Mouse (Mus musculus): ENCODE results near the gene Iqschfp. TPM values are rescaled to one million over a fixed set of nuclear protein-coding genes. Genes with fewer than 3 reads are reported as not detected.
A peak's percentile ranks its signal among the peaks of the same experiment; 100 is the strongest.

Iqschfp gene
- polyA plus RNA-seq (2014; fragmentation: Nextera tagmentation; extraction: Ambion mirVana) = 4.9 and 7.6 TPM in 2 replicates

- 18% methylated on average over 15 of the region's 15 CpGs for WGBS
- DNase-seq = peak; percentile 72
- no peaks in the 10 kb centered on the region for H3K9me3 ChIP-seq (ENCODE audit: control insufficient read depth, low read length)
- H3K27ac ChIP-seq (replicated peaks; ENCODE audit: low read depth, low read length) = peak within 1 kb of the TSS; percentile 55
- peak within 1 kb of the TSS; percentile 39 for H3K4me2 ChIP-seq (ENCODE audit: low read length)
- no peaks in the 10 kb centered on the region for H3K27me3 ChIP-seq (ENCODE audit: control insufficient read depth, insufficient read depth, low read length)
- H3K36me3 ChIP-seq (ENCODE audit: control insufficient read depth, insufficient read depth, low read length) = no peaks in the 10 kb centered on the region
- H3K4me1 ChIP-seq (ENCODE audit: control insufficient read depth, insufficient read depth, low read length) = peaks cover 9% of the 10 kb centered on the region
- peak within 1 kb of the TSS; percentile 2; the same call in 1 of the 2 replicates for H3K9ac ChIP-seq (replicated peaks; ENCODE audit: low read length)
- no peak; the same call in 1 of the 2 replicates for ATAC-seq (ENCODE audit: low FRiP score, low TSS enrichment)
- H3K4me3 ChIP-seq (replicated peaks; ENCODE audit: low read depth, low read length) = peak within 1 kb of the TSS; percentile 7
Measured at GRCm38 (mm10) chr3:67892026-67892705, at the start of gene Iqschfp, which contains the start of gene Iqcj. Gene Iqschfp (plus strand): TSS chr3:67892232. Gene Iqcj (plus strand): TSS chr3:67892220.

DNA sequence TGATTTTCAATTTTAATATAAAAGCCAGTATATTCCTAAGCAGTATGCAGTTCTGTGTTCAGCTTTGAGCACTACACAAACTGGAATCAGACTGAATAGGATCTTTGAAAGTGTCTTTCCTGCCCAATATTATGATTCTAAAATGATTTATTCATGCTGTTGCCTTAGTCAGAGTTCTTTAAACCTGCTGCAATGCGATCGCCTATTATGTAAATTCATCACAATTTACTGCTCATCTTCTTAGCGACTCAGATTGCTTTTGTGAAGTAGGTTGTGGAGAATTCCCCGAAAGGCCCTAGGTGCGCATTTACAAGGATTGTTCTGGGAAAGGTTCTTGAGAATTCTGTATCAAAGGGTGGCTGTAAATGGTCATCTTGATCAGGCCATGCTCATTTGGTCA, 39.6 kb upstream of the Iqschfp start:
- DNase-seq = no peak
- no peak overlapping the region for H3K4me3 ChIP-seq (replicated peaks; ENCODE audit: low read depth, low read length)
- ATAC-seq (ENCODE audit: low FRiP score, low TSS enrichment) = no peak

DNA sequence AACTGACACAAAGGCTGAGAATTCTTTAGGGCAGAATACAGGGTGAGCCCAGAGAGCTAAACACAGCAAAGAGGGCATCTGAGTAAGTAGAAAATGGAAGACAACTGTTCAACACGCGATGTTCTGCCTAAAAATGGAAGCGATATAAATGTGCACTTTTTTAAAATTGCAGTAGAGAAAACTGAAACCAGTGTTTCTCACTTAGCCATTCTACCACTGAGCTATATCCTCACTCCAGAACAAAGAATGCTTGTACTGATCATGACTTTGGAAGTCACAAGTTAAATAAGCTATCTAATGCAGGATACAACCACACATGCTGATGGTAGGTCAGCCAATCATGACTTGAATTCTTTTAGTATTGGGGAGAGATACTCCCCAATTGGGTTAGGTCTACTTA, 30.5 kb upstream of the Iqschfp start:
- Histone ChIP-seq H3K27ac (replicated peaks; ENCODE audit: low read depth, low read length) (no peak overlapping the region), H3K4me1 (ENCODE audit: control insufficient read depth, insufficient read depth, low read length) (no peaks in the 10 kb centered on the region), H3K4me2 (ENCODE audit: low read length) (no peak overlapping the region), H3K9ac (replicated peaks; ENCODE audit: low read length) (no peak overlapping the region), H3K9me3 (ENCODE audit: control insufficient read depth, low read length) (no peaks in the 10 kb centered on the region), H3K36me3 (ENCODE audit: control insufficient read depth, insufficient read depth, low read length) (no peaks in the 10 kb centered on the region), H3K27me3 (ENCODE audit: control insufficient read depth, insufficient read depth, low read length) (no peaks in the 10 kb centered on the region), H3K4me3 (replicated peaks; ENCODE audit: low read depth, low read length) (no peak overlapping the region)
- WGBS = 94% methylated on average over 3 of the region's 3 CpGs
- DNase-seq (no peak), ATAC-seq (ENCODE audit: low FRiP score, low TSS enrichment) (no peak)

More for the DNA sequence above, 39.6 kb upstream of the Iqschfp start:
- Histone ChIP-seq H3K36me3 (ENCODE audit: control insufficient read depth, insufficient read depth, low read length) (no peaks in the 10 kb centered on the region), H3K27ac (replicated peaks; ENCODE audit: low read depth, low read length) (no peak overlapping the region), H3K4me2 (ENCODE audit: low read length) (no peak overlapping the region), H3K4me1 (ENCODE audit: control insufficient read depth, insufficient read depth, low read length) (peaks cover 3% of the 10 kb centered on the region; the same call in 1 of the 2 replicates), H3K27me3 (ENCODE audit: control insufficient read depth, insufficient read depth, low read length) (no peaks in the 10 kb centered on the region), H3K9me3 (ENCODE audit: control insufficient read depth, low read length) (no peaks in the 10 kb centered on the region), H3K9ac (replicated peaks; ENCODE audit: low read length) (no peak overlapping the region)
- WGBS = 66% methylated on average over 5 of the region's 5 CpGs

DNA sequence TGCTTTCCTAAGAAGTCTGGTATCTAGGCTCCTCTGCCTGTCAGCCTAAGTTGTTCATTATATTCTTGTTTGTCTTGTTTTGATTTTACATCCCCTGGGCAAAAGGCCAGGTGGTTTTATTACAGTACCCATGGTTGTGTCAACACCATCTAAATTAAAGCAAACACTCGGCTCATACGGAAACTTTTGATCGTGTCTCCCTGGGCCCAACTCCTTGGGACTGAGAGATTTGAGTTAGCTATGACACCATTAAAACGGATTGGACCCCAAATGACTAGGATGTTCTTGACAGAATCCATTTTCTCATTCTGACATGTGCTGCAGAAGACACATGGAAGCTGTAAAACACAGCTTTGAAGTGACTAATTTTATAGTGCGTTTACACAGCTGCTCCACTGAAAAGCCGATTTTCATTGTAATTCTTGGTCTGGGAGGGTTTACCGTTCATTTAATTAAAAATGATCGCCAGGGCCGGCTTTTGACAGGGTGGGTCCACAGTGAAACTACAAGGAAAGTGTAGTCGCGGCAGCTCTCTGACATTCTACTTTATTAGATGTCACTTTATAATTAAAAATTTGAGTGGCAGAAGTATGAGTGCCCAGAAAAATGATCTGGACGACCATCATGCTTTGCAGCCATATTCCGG, 24.5 kb upstream of the Iqschfp start:
- no peaks in the 10 kb centered on the region for H3K9me3 ChIP-seq (ENCODE audit: control insufficient read depth, low read length)
- ATAC-seq (ENCODE audit: low FRiP score, low TSS enrichment) = peak; percentile 53; the same call in 1 of the 2 replicates
- no peak overlapping the region for H3K9ac ChIP-seq (replicated peaks; ENCODE audit: low read length)
- 68% methylated on average over 13 of the region's 13 CpGs for WGBS
- no peak overlapping the region for H3K4me3 ChIP-seq (replicated peaks; ENCODE audit: low read depth, low read length)
- peak; percentile 45 for DNase-seq
- H3K27me3 ChIP-seq (ENCODE audit: control insufficient read depth, insufficient read depth, low read length) = no peaks in the 10 kb centered on the region
- H3K36me3 ChIP-seq (ENCODE audit: control insufficient read depth, insufficient read depth, low read length) = no peaks in the 10 kb centered on the region
- no peaks in the 10 kb centered on the region for H3K4me1 ChIP-seq (ENCODE audit: control insufficient read depth, insufficient read depth, low read length)
- no peak overlapping the region for H3K4me2 ChIP-seq (ENCODE audit: low read length)
- no peak overlapping the region; the same call in 1 of the 2 replicates for H3K27ac ChIP-seq (replicated peaks; ENCODE audit: low read depth, low read length)

- no peak for ATAC-seq (ENCODE audit: low FRiP score, low TSS enrichment)
- no peak overlapping the region for H3K4me3 ChIP-seq (replicated peaks; ENCODE audit: low read depth, low read length)
- H3K4me1 ChIP-seq (ENCODE audit: control insufficient read depth, insufficient read depth, low read length) = no peaks in the 10 kb centered on the region
- no peaks in the 10 kb centered on the region for H3K9me3 ChIP-seq (ENCODE audit: control insufficient read depth, low read length)
- no peaks in the 10 kb centered on the region for H3K36me3 ChIP-seq (ENCODE audit: control insufficient read depth, insufficient read depth, low read length)
- H3K4me2 ChIP-seq (ENCODE audit: low read length) = no peak overlapping the region
- no peak overlapping the region for H3K9ac ChIP-seq (replicated peaks; ENCODE audit: low read length)
- 72% methylated on average over 1 of the region's 1 CpGs for WGBS
- no peak overlapping the region for H3K27ac ChIP-seq (replicated peaks; ENCODE audit: low read depth, low read length)
- H3K27me3 ChIP-seq (ENCODE audit: control insufficient read depth, insufficient read depth, low read length) = no peaks in the 10 kb centered on the region
- DNase-seq = no peak
Measured at GRCm38 (mm10) chr3:67869424-67869823, 22.6 kb upstream of the Iqschfp start.

GRCm38 (mm10) chr3:67877253-67877652, 14.8 kb upstream of the Iqschfp start:
- no peaks in the 10 kb centered on the region for H3K27me3 ChIP-seq (ENCODE audit: control insufficient read depth, insufficient read depth, low read length)
- ATAC-seq (ENCODE audit: low FRiP score, low TSS enrichment) = no peak

DNA sequence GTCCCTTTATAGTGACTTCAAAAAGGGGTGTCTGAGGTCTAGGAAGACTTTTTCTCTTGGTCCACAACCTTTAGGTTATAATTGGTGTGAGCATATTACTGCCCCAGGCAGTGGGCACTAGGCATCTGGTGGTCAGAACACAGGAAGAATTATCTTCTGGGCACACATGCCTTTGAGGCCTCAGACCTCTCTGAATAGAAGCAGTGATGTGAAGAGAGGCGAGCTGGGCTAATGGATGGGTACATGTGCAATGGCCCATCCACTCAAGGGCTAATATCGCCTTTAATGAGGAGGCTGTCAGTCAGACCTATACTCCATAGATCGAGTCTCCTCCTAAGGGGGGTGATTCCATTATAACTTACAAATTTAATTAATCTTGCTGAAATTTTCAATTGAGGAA, 7.7 kb upstream of the Iqschfp start:
- no peak overlapping the region for H3K4me3 ChIP-seq (replicated peaks; ENCODE audit: low read depth, low read length)
- H3K4me1 ChIP-seq (ENCODE audit: control insufficient read depth, insufficient read depth, low read length) = no peaks in the 10 kb centered on the region
- WGBS = 52% methylated on average over 3 of the region's 3 CpGs
- DNase-seq (no peak), ATAC-seq (ENCODE audit: low FRiP score, low TSS enrichment) (no peak)
- H3K27ac ChIP-seq (replicated peaks; ENCODE audit: low read depth, low read length) = no peak overlapping the region
- no peaks in the 10 kb centered on the region for H3K36me3 ChIP-seq (ENCODE audit: control insufficient read depth, insufficient read depth, low read length)
- no peak overlapping the region for H3K9ac ChIP-seq (replicated peaks; ENCODE audit: low read length)
- H3K4me2 ChIP-seq (ENCODE audit: low read length) = no peak overlapping the region
- no peaks in the 10 kb centered on the region for H3K9me3 ChIP-seq (ENCODE audit: control insufficient read depth, low read length)
- no peaks in the 10 kb centered on the region for H3K27me3 ChIP-seq (ENCODE audit: control insufficient read depth, insufficient read depth, low read length)

More at GRCm38 (mm10) chr3:67877253-67877652, 14.8 kb upstream of the Iqschfp start:
- Histone ChIP-seq H3K36me3 (ENCODE audit: control insufficient read depth, insufficient read depth, low read length) (no peaks in the 10 kb centered on the region), H3K4me1 (ENCODE audit: control insufficient read depth, insufficient read depth, low read length) (no peaks in the 10 kb centered on the region), H3K27ac (replicated peaks; ENCODE audit: low read depth, low read length) (no peak overlapping the region), H3K9ac (replicated peaks; ENCODE audit: low read length) (no peak overlapping the region), H3K4me2 (ENCODE audit: low read length) (no peak overlapping the region), H3K4me3 (replicated peaks; ENCODE audit: low read depth, low read length) (no peak overlapping the region), H3K9me3 (ENCODE audit: control insufficient read depth, low read length) (no peaks in the 10 kb centered on the region)
- no peak for DNase-seq
- 89% methylated on average over 4 of the region's 4 CpGs for WGBS

DNA sequence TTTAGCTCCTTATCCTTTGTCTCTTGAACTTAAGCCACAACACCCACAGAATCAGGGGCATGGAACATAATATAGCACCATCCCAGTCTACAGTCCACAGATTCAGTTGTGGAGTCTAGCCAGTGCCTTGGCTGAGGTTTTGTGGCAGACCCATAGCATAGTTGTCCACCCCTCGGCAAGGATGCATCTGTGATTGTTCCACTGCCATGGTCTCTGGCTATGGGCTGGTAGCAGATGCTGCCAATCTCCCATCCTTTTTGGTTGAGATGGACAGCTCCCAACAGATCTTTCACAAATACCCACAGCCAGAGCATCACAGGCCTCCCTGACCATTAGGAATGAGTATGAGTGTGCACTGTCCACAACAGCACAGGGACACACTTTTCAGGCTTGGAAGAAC, 5.9 kb upstream of the Iqschfp start:
- no peak for ATAC-seq (ENCODE audit: low FRiP score, low TSS enrichment)
- H3K4me1 ChIP-seq (ENCODE audit: control insufficient read depth, insufficient read depth, low read length) = peaks cover 3% of the 10 kb centered on the region; the same call in 1 of the 2 replicates
- no peaks in the 10 kb centered on the region for H3K27me3 ChIP-seq (ENCODE audit: control insufficient read depth, insufficient read depth, low read length)
- H3K27ac ChIP-seq (replicated peaks; ENCODE audit: low read depth, low read length) = no peak overlapping the region
- 74% methylated on average over 1 of the region's 1 CpGs for WGBS
- H3K9ac ChIP-seq (replicated peaks; ENCODE audit: low read length) = no peak overlapping the region
- H3K36me3 ChIP-seq (ENCODE audit: control insufficient read depth, insufficient read depth, low read length) = no peaks in the 10 kb centered on the region
- DNase-seq = no peak
- H3K9me3 ChIP-seq (ENCODE audit: control insufficient read depth, low read length) = no peaks in the 10 kb centered on the region
- H3K4me3 ChIP-seq (replicated peaks; ENCODE audit: low read depth, low read length) = no peak overlapping the region
- H3K4me2 ChIP-seq (ENCODE audit: low read length) = no peak overlapping the region

Measured in midbrain, embryonic 14.5 days (tissue).